Mouse (Mus musculus): ENCODE data around the gene Kcnip2. TPM values are rescaled to one million over a fixed set of nuclear protein-coding genes. Genes with fewer than 3 reads are reported as not detected.

The Kcnip2 gene
- 5.1 and 6.8 TPM in 2 replicates for polyA plus RNA-seq (2015; fragmentation: Nextera tagmentation; extraction: Ambion mirVana)

DNA sequence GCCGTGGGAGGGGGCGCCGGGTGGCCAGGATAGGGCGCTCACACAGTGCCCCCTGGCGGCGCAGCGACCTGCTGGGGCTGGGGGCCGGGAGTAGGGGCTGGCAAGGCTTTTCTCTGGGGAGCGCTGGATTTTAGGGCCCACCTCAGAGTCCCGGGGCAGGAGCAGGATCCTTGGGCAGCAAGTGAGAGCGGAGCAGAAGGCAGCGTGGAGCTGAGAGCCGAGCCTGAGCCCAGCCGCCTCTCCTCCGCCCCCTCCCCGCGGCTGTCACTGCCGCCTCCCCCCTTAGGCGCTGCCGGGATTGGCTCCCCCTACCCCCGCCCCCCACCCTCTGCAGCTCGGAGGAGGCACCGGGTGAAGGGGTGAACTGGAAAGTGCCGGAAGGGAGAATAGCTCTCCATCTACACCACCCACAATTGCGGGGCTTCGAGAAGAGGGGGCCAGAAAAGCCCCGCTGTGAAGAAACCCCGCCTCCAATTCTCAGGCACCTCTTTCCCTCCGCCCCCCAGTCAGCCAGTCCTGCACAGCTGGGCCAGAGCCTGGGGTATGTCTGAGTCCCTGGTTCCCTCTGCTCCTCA, at the start of gene Kcnip2:
Gene Kcnip2 (minus strand): TSS at position 231 of the 575 bp plus-strand sequence.
- Histone ChIP-seq H3K4me3 (peak within 1 kb of the TSS; percentile 46), H3K4me1 (replicated peaks) (peaks cover 46% of the 10 kb centered on the region), H3K9me3 (no peaks in the 10 kb centered on the region), H3K9ac (peak within 1 kb of the TSS; percentile 75), H3K27ac (no peak within 1 kb of the TSS), H3K27me3 (peaks cover 23% of the 10 kb centered on the region), H3K4me2 (peak within 1 kb of the TSS; percentile 87), H3K36me3 (peaks cover 14% of the 10 kb centered on the region; the same call in 1 of the 2 replicates)
- 0% methylated on average over 20 of the region's 29 CpGs for WGBS
- ATAC-seq (ENCODE audit: low FRiP score) = peak; percentile 37

DNA sequence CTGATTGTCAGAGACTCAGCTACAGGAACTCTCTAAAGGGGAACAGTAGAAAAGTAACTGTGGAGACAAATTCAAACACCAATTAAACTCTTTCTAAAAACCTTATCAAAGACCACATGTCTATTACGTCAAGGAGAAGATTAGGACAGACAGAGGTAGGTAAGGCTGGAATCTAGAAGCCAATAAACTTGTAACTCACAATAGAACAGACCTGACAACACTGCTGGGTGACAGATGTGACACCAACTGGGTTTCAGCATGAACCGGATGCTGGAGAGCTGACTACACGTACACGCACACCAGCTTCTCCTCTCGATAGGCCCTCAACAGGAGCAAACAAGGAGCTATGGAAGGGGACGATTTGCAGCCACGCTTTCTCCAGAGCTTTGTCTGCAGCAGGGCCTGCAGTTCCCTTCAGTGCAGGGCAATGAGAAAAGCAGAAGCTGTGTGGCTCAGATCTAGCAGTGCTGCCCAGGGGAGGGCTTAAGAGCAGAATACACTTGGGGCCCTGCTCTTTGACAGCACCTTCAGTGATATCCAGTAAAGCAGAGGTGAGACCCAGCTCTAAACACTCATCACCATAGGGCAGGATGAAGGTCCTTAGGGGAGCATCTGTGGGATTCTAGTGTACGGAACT, 39.5 kb upstream of the Kcnip2 start:
- H3K4me3 ChIP-seq = no peak overlapping the region
- peak overlapping the region; percentile 53; the same call in 1 of the 2 replicates for H3K27ac ChIP-seq
- no peaks in the 10 kb centered on the region; the same call in 1 of the 2 replicates for H3K36me3 ChIP-seq
- WGBS = 72% methylated on average over 8 of the region's 8 CpGs
- no peaks in the 10 kb centered on the region for H3K27me3 ChIP-seq
- peaks cover 20% of the 10 kb centered on the region for H3K4me1 ChIP-seq (replicated peaks)
- ATAC-seq (ENCODE audit: low FRiP score) = no peak
- H3K4me2 ChIP-seq = no peak overlapping the region
- peak overlapping the region; percentile 2; the same call in 1 of the 2 replicates for H3K9ac ChIP-seq
- no peaks in the 10 kb centered on the region for H3K9me3 ChIP-seq

DNA sequence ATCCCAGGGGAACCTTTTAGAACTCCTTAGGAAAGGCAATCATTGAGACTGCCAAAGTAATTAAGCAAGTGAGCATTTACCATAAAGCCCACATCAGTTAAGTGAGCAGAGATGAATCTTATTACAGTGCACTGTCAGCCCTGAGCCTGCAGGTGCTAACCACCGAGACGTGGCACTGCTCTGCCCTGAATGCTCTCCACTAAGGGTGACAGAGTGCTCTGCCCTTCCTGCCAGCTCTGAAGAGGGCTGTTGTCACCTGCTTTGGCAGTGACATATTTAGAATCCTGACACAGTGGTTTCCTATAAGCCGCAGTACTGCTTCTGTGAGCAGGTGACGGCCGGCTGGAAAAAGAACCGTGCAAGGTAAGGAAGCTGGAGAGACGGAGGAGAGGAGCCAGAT, 38.7 kb upstream of the Kcnip2 start:
- peaks cover 20% of the 10 kb centered on the region for H3K4me1 ChIP-seq (replicated peaks)
- peak overlapping the region; percentile 53; the same call in 1 of the 2 replicates for H3K27ac ChIP-seq
- H3K9ac ChIP-seq = no peak overlapping the region
- no peaks in the 10 kb centered on the region for H3K9me3 ChIP-seq
- H3K36me3 ChIP-seq = no peaks in the 10 kb centered on the region; the same call in 1 of the 2 replicates
- ATAC-seq (ENCODE audit: low FRiP score) = no peak
- no peak overlapping the region for H3K4me3 ChIP-seq
- WGBS = 68% methylated on average over 7 of the region's 7 CpGs
- H3K4me2 ChIP-seq = no peak overlapping the region
- no peaks in the 10 kb centered on the region for H3K27me3 ChIP-seq

- Histone ChIP-seq H3K9ac (no peak overlapping the region), H3K4me2 (no peak overlapping the region), H3K27me3 (no peaks in the 10 kb centered on the region), H3K4me3 (no peak overlapping the region), H3K36me3 (no peaks in the 10 kb centered on the region; the same call in 1 of the 2 replicates), H3K4me1 (replicated peaks) (peaks cover 12% of the 10 kb centered on the region), H3K9me3 (no peaks in the 10 kb centered on the region), H3K27ac (no peak overlapping the region)
- 89% methylated on average over 4 of the region's 4 CpGs for WGBS
- no peak for ATAC-seq (ENCODE audit: low FRiP score)
Observed at GRCm38 (mm10) chr19:45847733-45848093, 31.9 kb upstream of the Kcnip2 start.

DNA sequence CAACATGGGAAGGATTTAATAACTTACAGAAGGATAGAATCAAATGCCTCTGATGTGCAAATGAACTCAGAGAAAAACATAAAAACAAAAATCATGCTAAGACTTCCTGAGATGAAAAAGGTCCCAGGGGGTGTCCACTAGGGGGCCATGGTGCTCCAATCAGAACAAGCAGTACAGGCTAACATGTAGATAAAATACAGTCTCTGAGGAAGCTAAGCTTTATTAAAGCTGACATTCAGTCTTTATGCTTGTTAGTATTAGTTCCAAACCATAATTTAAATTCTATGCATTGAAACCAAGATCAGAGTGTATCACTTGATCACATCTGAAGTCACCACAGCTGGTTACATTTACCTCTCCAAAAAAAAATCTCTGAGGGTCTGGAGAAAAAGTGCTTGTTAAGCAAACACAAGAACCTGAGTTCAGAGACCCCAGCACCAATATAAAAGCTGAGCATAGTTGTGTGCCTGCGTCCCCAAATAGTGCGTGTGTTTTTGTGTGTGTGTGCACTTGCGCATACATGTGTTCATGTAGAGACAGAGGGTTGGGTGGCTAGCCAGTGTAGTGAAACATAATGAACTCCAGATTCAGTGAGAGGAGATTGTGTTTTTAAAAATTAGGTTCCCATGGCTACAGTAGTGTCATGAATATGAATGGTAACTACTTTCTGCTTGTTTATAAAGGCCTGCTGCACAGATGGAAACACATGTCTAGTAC, 31.3 kb upstream of the Kcnip2 start:
- Histone ChIP-seq H3K4me3 (no peak overlapping the region), H3K9me3 (no peaks in the 10 kb centered on the region), H3K27me3 (no peaks in the 10 kb centered on the region), H3K4me1 (replicated peaks) (peaks cover 12% of the 10 kb centered on the region), H3K36me3 (no peaks in the 10 kb centered on the region; the same call in 1 of the 2 replicates), H3K27ac (no peak overlapping the region), H3K9ac (no peak overlapping the region), H3K4me2 (no peak overlapping the region)
- ATAC-seq (ENCODE audit: low FRiP score) = no peak
- 88% methylated on average over 3 of the region's 3 CpGs for WGBS

- no peak overlapping the region for H3K4me2 ChIP-seq
- H3K4me1 ChIP-seq (replicated peaks) = peaks cover 12% of the 10 kb centered on the region
- H3K27ac ChIP-seq = no peak overlapping the region
- ATAC-seq (ENCODE audit: low FRiP score) = no peak
- no peaks in the 10 kb centered on the region for H3K9me3 ChIP-seq
- 28% methylated on average over 3 of the region's 3 CpGs for WGBS
- no peak overlapping the region for H3K4me3 ChIP-seq
- no peaks in the 10 kb centered on the region for H3K27me3 ChIP-seq
- peaks cover 5% of the 10 kb centered on the region; the same call in 1 of the 2 replicates for H3K36me3 ChIP-seq
- H3K9ac ChIP-seq = peak overlapping the region; percentile 51; the same call in 1 of the 2 replicates
Observed at GRCm38 (mm10) chr19:45844209-45844608, 28.3 kb upstream of the Kcnip2 start.

DNA sequence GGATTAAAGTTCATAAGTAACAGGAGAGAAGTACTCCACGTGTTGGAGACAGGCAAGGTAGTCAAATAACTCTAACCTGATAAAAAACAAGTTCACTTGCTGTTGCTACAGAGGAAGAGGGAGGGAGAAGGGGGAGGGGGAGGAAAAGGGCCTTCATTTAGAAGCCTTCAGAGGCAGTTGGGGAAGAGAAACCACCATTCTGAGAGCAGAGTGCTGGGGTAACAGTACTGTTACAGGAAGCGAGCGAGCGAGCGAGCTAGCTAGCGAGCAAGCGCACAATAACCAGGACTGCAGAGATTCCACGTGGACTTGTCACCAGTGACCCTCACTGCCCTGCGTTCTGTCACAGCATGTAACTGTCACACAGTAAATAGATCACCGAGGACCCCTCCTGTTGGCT, 27.6 kb upstream of the Kcnip2 start:
- peak overlapping the region; percentile 51; the same call in 1 of the 2 replicates for H3K9ac ChIP-seq
- H3K36me3 ChIP-seq = peaks cover 5% of the 10 kb centered on the region; the same call in 1 of the 2 replicates
- H3K4me2 ChIP-seq = no peak overlapping the region
- H3K27ac ChIP-seq = peak overlapping the region; percentile 23; the same call in 1 of the 2 replicates
- H3K27me3 ChIP-seq = no peaks in the 10 kb centered on the region
- H3K9me3 ChIP-seq = no peaks in the 10 kb centered on the region
- 52% methylated on average over 10 of the region's 10 CpGs for WGBS
- no peak overlapping the region for H3K4me3 ChIP-seq
- H3K4me1 ChIP-seq (replicated peaks) = peaks cover 12% of the 10 kb centered on the region
- no peak for ATAC-seq (ENCODE audit: low FRiP score)

- 73% methylated on average over 12 of the region's 12 CpGs for WGBS
- no peaks in the 10 kb centered on the region for H3K27me3 ChIP-seq
- H3K36me3 ChIP-seq = peaks cover 5% of the 10 kb centered on the region; the same call in 1 of the 2 replicates
- no peak overlapping the region for H3K4me2 ChIP-seq
- H3K9ac ChIP-seq = no peak overlapping the region
- no peak overlapping the region for H3K4me3 ChIP-seq
- no peak for ATAC-seq (ENCODE audit: low FRiP score)
- H3K9me3 ChIP-seq = no peaks in the 10 kb centered on the region
- peaks cover 10% of the 10 kb centered on the region for H3K4me1 ChIP-seq (replicated peaks)
- H3K27ac ChIP-seq = no peak overlapping the region
Observed at GRCm38 (mm10) chr19:45837050-45837994, 21.5 kb upstream of the Kcnip2 start.

DNA sequence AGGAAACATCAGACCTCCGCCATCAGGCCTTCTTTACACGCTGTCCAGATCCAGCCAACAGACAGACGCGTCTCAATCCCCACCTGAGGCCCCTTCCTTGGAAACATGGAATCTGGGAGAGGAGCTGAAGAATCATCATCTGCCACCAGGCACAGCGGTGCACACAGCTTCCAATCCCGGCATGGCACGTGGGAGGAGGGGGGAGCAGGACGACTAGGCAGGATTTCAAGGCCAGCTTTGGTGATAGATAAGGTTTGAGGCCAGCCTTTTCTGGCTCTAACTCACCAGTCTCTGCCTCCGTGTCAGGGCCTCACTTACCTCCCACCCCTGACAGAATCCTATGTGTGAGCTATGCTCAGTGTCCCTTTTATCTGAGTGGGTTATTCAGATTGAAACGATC, 19.6 kb upstream of the Kcnip2 start:
- Histone ChIP-seq H3K4me2 (no peak overlapping the region), H3K9ac (no peak overlapping the region), H3K36me3 (no peaks in the 10 kb centered on the region), H3K27me3 (no peaks in the 10 kb centered on the region), H3K4me3 (no peak overlapping the region), H3K9me3 (no peaks in the 10 kb centered on the region), H3K4me1 (replicated peaks) (peaks cover 10% of the 10 kb centered on the region), H3K27ac (0 out of 2 replicates have a peak overlapping the region, but pooled peaks have one; percentile 12)
- no peak for ATAC-seq (ENCODE audit: low FRiP score)
- WGBS = 71% methylated on average over 10 of the region's 10 CpGs

GRCm38 (mm10) chr19:45833665-45834064, 17.8 kb upstream of the Kcnip2 start:
- Histone ChIP-seq H3K9me3 (no peaks in the 10 kb centered on the region), H3K27ac (no peak overlapping the region), H3K36me3 (no peaks in the 10 kb centered on the region), H3K4me1 (replicated peaks) (peaks cover 10% of the 10 kb centered on the region), H3K27me3 (no peaks in the 10 kb centered on the region), H3K4me3 (no peak overlapping the region), H3K9ac (no peak overlapping the region), H3K4me2 (no peak overlapping the region)
- no peak for ATAC-seq (ENCODE audit: low FRiP score)
- 92% methylated on average over 10 of the region's 10 CpGs for WGBS

GRCm38 (mm10) chr19:45830679-45831078, 14.8 kb upstream of the Kcnip2 start:
- Histone ChIP-seq H3K27ac (no peak overlapping the region), H3K27me3 (no peaks in the 10 kb centered on the region), H3K36me3 (no peaks in the 10 kb centered on the region), H3K4me1 (replicated peaks) (peaks cover 8% of the 10 kb centered on the region), H3K4me2 (no peak overlapping the region), H3K4me3 (no peak overlapping the region), H3K9ac (no peak overlapping the region; the same call in 1 of the 2 replicates), H3K9me3 (no peaks in the 10 kb centered on the region)
- no peak for ATAC-seq (ENCODE audit: low FRiP score)
- 63% methylated on average over 2 of the region's 2 CpGs for WGBS
